Mouse (Mus musculus): ENCODE data around the gene Wnk4. TPM values are rescaled to one million over a fixed set of nuclear protein-coding genes. Genes with fewer than 3 reads are reported as not detected.
"Not testable (repeated sequence)": the region's sequence is repeated elsewhere in the genome, so short reads cannot be mapped to it uniquely, and the experiment has no call there.

Gene Wnk4
- total RNA-seq, 2 experiments from 2014 or later, result not detected

GRCm38 (mm10) chr11:101314567-101314966 is 54.2 kb downstream of the Wnk4 start:
- ATAC-seq (replicated peaks; ENCODE audit: poor library complexity), result no peak

- ATAC-seq (replicated peaks; ENCODE audit: poor library complexity), result no peak
These were observed 54.8 kb downstream of the Wnk4 start for GRCm38 (mm10) chr11:101315082-101315650.

- peak; percentile 90 for ATAC-seq (replicated peaks; ENCODE audit: poor library complexity)
These were observed 55.5 kb downstream of the Wnk4 start, which contains the start of gene Psme3 for GRCm38 (mm10) chr11:101315665-101316500. Gene Psme3, plus strand, starts transcription at chr11:101316213.

- ATAC-seq (replicated peaks; ENCODE audit: poor library complexity), result peak; percentile 33
These were observed 56.1 kb downstream of the Wnk4 start for GRCm38 (mm10) chr11:101316501-101316917.

- peak; percentile 82 for ATAC-seq (replicated peaks; ENCODE audit: poor library complexity)
These were observed 63.2 kb downstream of the Wnk4 start for GRCm38 (mm10) chr11:101323609-101324008.

- no peak for ATAC-seq (replicated peaks; ENCODE audit: poor library complexity)
These were observed 64.4 kb downstream of the Wnk4 start, which contains the start of gene Aoc2 for GRCm38 (mm10) chr11:101324763-101325162. Gene Aoc2, plus strand, starts transcription at chr11:101325063.

GRCm38 (mm10) chr11:101325201-101325600 is 64.8 kb downstream of the Wnk4 start:
- not testable (repeated sequence) for ATAC-seq (replicated peaks; ENCODE audit: poor library complexity)

GRCm38 (mm10) chr11:101326147-101326546 is 65.8 kb downstream of the Wnk4 start:
- ATAC-seq (replicated peaks; ENCODE audit: poor library complexity), result no peak

Other genes with a start within 250 kb of the Wnk4 start
- gene Naglu, start 190.6 kb upstream of the Wnk4 start, total RNA-seq (2015), result 6.0 and 8.4 TPM in 2 replicates
- 9.9 and 12.0 TPM in 2 replicates for gene Naglu, start 190.6 kb upstream of the Wnk4 start, total RNA-seq (2017)
- gene Hsd17b1, start 182.2 kb upstream of the Wnk4 start, total RNA-seq (2015), result 6.0 and 9.8 TPM in 2 replicates
- 3.2 and 5.2 TPM in 2 replicates for gene Hsd17b1, start 182.2 kb upstream of the Wnk4 start, total RNA-seq (2017)
- 19.8 and 28.1 TPM in 2 replicates for gene Coasy, start 178.0 kb upstream of the Wnk4 start, total RNA-seq (2015)
- 28.0 and 31.7 TPM in 2 replicates for gene Coasy, start 178.0 kb upstream of the Wnk4 start, total RNA-seq (2017)
- gene Mlx, start 173.3 kb upstream of the Wnk4 start, total RNA-seq (2015), result 76.4 and 83.6 TPM in 2 replicates
- 84.7 and 90.0 TPM in 2 replicates for gene Mlx, start 173.3 kb upstream of the Wnk4 start, total RNA-seq (2017)
- 32.7 and 40.2 TPM in 2 replicates for gene Psmc3ip, start 165.1 kb upstream of the Wnk4 start, total RNA-seq (2015)
- 58.6 and 67.8 TPM in 2 replicates for gene Psmc3ip, start 165.1 kb upstream of the Wnk4 start, total RNA-seq (2017)
- 7.3 and 8.1 TPM in 2 replicates for gene Retreg3, start 140.7 kb upstream of the Wnk4 start, total RNA-seq (2015)
- gene Retreg3, start 140.7 kb upstream of the Wnk4 start, total RNA-seq (2017), result 24.0 and 25.7 TPM in 2 replicates
- gene Tubg1, start 140.6 kb upstream of the Wnk4 start, total RNA-seq (2015), result 20.7 and 21.2 TPM in 2 replicates
- gene Tubg1, start 140.6 kb upstream of the Wnk4 start, total RNA-seq (2017), result 41.4 and 43.3 TPM in 2 replicates
- not detected in 2 replicates for gene Tubg2, start 104.7 kb upstream of the Wnk4 start, total RNA-seq (2015)
- gene Tubg2, start 104.7 kb upstream of the Wnk4 start, total RNA-seq (2017), result not detected in 2 replicates
- 0.51 and 0.77 TPM in 2 replicates for gene Cntnap1, start 90.0 kb upstream of the Wnk4 start, total RNA-seq (2015)
- gene Cntnap1, start 90.0 kb upstream of the Wnk4 start, total RNA-seq (2017), result 0.34 and 0.87 TPM in 2 replicates
- gene Plekhh3, start 89.2 kb upstream of the Wnk4 start, total RNA-seq (2015), result 0.66 TPM in 1 of 2 replicates, not detected in the other
- 0.14 and 1.0 TPM in 2 replicates for gene Plekhh3, start 89.2 kb upstream of the Wnk4 start, total RNA-seq (2017)
- gene Ccr10, start 85.1 kb upstream of the Wnk4 start, total RNA-seq (2015), result not detected in 2 replicates
- gene Ccr10, start 85.1 kb upstream of the Wnk4 start, total RNA-seq (2017), result 0.41 TPM in 1 of 2 replicates, not detected in the other
- gene Ezh1, start 34.1 kb upstream of the Wnk4 start, total RNA-seq (2015), result 13.8 and 15.8 TPM in 2 replicates
- gene Ezh1, start 34.1 kb upstream of the Wnk4 start, total RNA-seq (2017), result 13.2 and 15.8 TPM in 2 replicates
- gene Ramp2, start 14.5 kb upstream of the Wnk4 start, total RNA-seq (2015), result 0.88 TPM in 1 of 2 replicates, not detected in the other
- gene Ramp2, start 14.5 kb upstream of the Wnk4 start, total RNA-seq (2017), result 1.9 TPM in 1 of 2 replicates, not detected in the other
- 261 and 263 TPM in 2 replicates for gene Vps25, start 6.9 kb upstream of the Wnk4 start, total RNA-seq (2015)
- gene Vps25, start 6.9 kb upstream of the Wnk4 start, total RNA-seq (2017), result 70.4 and 86.9 TPM in 2 replicates
- gene Cntd1, start 18.4 kb downstream of the Wnk4 start, total RNA-seq (2015), result 1.1 and 2.0 TPM in 2 replicates
- 1.2 and 1.3 TPM in 2 replicates for gene Cntd1, start 18.4 kb downstream of the Wnk4 start, total RNA-seq (2017)
- gene Coa3, start 18.5 kb downstream of the Wnk4 start, total RNA-seq (2015), result 74.0 and 91.0 TPM in 2 replicates
- gene Coa3, start 18.5 kb downstream of the Wnk4 start, total RNA-seq (2017), result 43.7 and 47.8 TPM in 2 replicates
- 49.8 and 61.2 TPM in 2 replicates for gene Becn1, start 41.7 kb downstream of the Wnk4 start, total RNA-seq (2015)
- 161 and 166 TPM in 2 replicates for gene Becn1, start 41.7 kb downstream of the Wnk4 start, total RNA-seq (2017)
- gene Psme3, start 55.6 kb downstream of the Wnk4 start, total RNA-seq (2015), result 208 and 220 TPM in 2 replicates
- 116 and 120 TPM in 2 replicates for gene Psme3, start 55.6 kb downstream of the Wnk4 start, total RNA-seq (2017)
- gene Aoc2, start 64.5 kb downstream of the Wnk4 start, total RNA-seq (2015), result 1.5 and 2.0 TPM in 2 replicates
- gene Aoc2, start 64.5 kb downstream of the Wnk4 start, total RNA-seq (2017), result 0.75 and 1.6 TPM in 2 replicates
- gene Aoc3, start 70.0 kb downstream of the Wnk4 start, total RNA-seq (2015), result 0.15 and 0.29 TPM in 2 replicates
- gene Aoc3, start 70.0 kb downstream of the Wnk4 start, total RNA-seq (2017), result not detected in 2 replicates
- not detected in 2 replicates for gene G6pc, start 107.0 kb downstream of the Wnk4 start, total RNA-seq (2015)
- not detected in 2 replicates for gene G6pc, start 107.0 kb downstream of the Wnk4 start, total RNA-seq (2017)
- 41.4 and 52.1 TPM in 2 replicates for gene Aarsd1, start 157.0 kb downstream of the Wnk4 start, total RNA-seq (2015)
- 77.8 and 79.3 TPM in 2 replicates for gene Aarsd1, start 157.0 kb downstream of the Wnk4 start, total RNA-seq (2017)
- gene Gm27029, start 164.2 kb downstream of the Wnk4 start, total RNA-seq (2015), result 3.9 and 5.4 TPM in 2 replicates
- gene Gm27029, start 164.2 kb downstream of the Wnk4 start, total RNA-seq (2017), result 0.25 and 1.6 TPM in 2 replicates
- gene Rundc1, start 164.5 kb downstream of the Wnk4 start, total RNA-seq (2015), result 3.3 and 4.1 TPM in 2 replicates
- gene Rundc1, start 164.5 kb downstream of the Wnk4 start, total RNA-seq (2017), result 4.5 and 4.7 TPM in 2 replicates
- 0.17 and 0.42 TPM in 2 replicates for gene Ptges3l, start 164.8 kb downstream of the Wnk4 start, total RNA-seq (2015)
- 0.71 and 4.1 TPM in 2 replicates for gene Ptges3l, start 164.8 kb downstream of the Wnk4 start, total RNA-seq (2017)
- gene Rpl27, start 181.7 kb downstream of the Wnk4 start, total RNA-seq (2015), result 500 and 587 TPM in 2 replicates
- gene Rpl27, start 181.7 kb downstream of the Wnk4 start, total RNA-seq (2017), result 3,389 and 3,728 TPM in 2 replicates
- 27.2 and 31.7 TPM in 2 replicates for gene Ifi35, start 187.8 kb downstream of the Wnk4 start, total RNA-seq (2015)
- gene Ifi35, start 187.8 kb downstream of the Wnk4 start, total RNA-seq (2017), result 31.1 and 32.6 TPM in 2 replicates
- 2.0 and 3.9 TPM in 2 replicates for gene Rnd2, start 204.4 kb downstream of the Wnk4 start, total RNA-seq (2015)
- 1.00 and 3.9 TPM in 2 replicates for gene Rnd2, start 204.4 kb downstream of the Wnk4 start, total RNA-seq (2017)
- gene Vat1, start 205.7 kb downstream of the Wnk4 start, total RNA-seq (2015), result 83.6 and 92.8 TPM in 2 replicates
- 47.9 and 50.0 TPM in 2 replicates for gene Vat1, start 205.7 kb downstream of the Wnk4 start, total RNA-seq (2017)

Data from megakaryocyte progenitor cell, adult 5-6 weeks (primary cell).